In genomic region chr11:98298484-98299205, GRCm38 (mm10) we compare ENCODE assay signal across 11 mouse cellular contexts. TPM values are rescaled to one million over a fixed set of nuclear protein-coding genes. Genes with fewer than 3 reads are reported as not detected.
DNase-seq lines count a peak whose midpoint lies in the region; TF ChIP-seq lines count a peak whose summit lies in the region.
"Had no signal": no experiment of that assay in that cellular context is flagged by ENCODE, and none has a peak within 500 bp of the region (broad histone marks: within the 10 kb centered on the region; RNA-seq: fewer than 3 reads in every experiment).

No protein-coding gene starts in this region.

- DNase-seq in layer of hippocampus, adult 2 months (ENCODE audit: low spot score in 2 of 2), result no peak
- no peak for DNase-seq in layer of hippocampus, adult 9-10 months (ENCODE audit: low spot score)
- peak; percentile 29 for DNase-seq in embryo, embryonic 9.5 days (ENCODE audit: extremely low spot score)
- peak; percentile 28 to 46 for DNase-seq in heart, postnatal 36 days
- peak; percentile 57 for DNase-seq in lung, postnatal 14 days
- no peak for DNase-seq in right cerebral cortex, postnatal 4 days
- DNase-seq in cerebellum, adult 2 months, result no peak
- DNase-seq in frontal cortex, postnatal 14 days (ENCODE audit: low spot score in 2 of 2), result no peak

- peaks cover 16% of the 10 kb centered on the region for H3K4me1 ChIP-seq in cerebellum, adult 2 months (ENCODE audit: control insufficient read depth, insufficient read depth, low read length)

- no peaks in the 10 kb centered on the region; the same call in 1 of the 2 replicates for H3K27me3 ChIP-seq in cerebellum, adult 2 months (ENCODE audit: control insufficient read depth, insufficient read depth, low read length)

- WGBS in cerebellum, adult 2 months, result 57% methylated on average over 10 of the region's 10 CpGs

- intact Hi-C loops in heart, postnatal 36 days (cut with DNase I), result no loop called here

- H3K4me3 ChIP-seq in layer of hippocampus, adult 2 months, result no peak overlapping the region
- H3K4me3 ChIP-seq in cerebellum, adult 2 months (replicated peaks; ENCODE audit: insufficient read depth, low read depth, low read length), result no peak overlapping the region

- TF ChIP-seq CTCF in layer of hippocampus, adult 2 months (conservative IDR thresholded peaks at IDR 0.05), result no peak
- TF ChIP-seq CTCF in cerebellum, adult 2 months (IDR thresholded peaks at IDR 0.05; ENCODE audit: borderline replicate concordance, insufficient read depth, low read depth, low read length), result no peak

- peak overlapping the region; percentile 99 for H3K27ac ChIP-seq in layer of hippocampus, adult 2 months
- no peak overlapping the region for H3K27ac ChIP-seq in cerebellum, adult 2 months (ENCODE audit: insufficient read depth, low read length)

- no peak for TF ChIP-seq POLR2A in cerebellum, adult 2 months (IDR thresholded peaks at IDR 0.05; ENCODE audit: borderline replicate concordance, insufficient read depth, low read length)

RNA-seq across cellular contexts. Expression of gene Neurod2, which starts 30.8 kb away (rescaled TPM):
- 100 to 1,000 TPM; 163 to 165 TPM for total RNA-seq in layer of hippocampus, adult 2 months (2021)
- not detected for total RNA-seq in heart, postnatal 36 days (2021)
- 57.4 and 68.4 TPM in 2 replicates for polyA plus RNA-seq in cerebellum, adult 2 months (2012; rRNA removed)
- total RNA-seq: hematopoietic stem cell, adult 5-6 weeks; megakaryocyte progenitor cell, adult 5-6 weeks had no signal
- polyA plus RNA-seq: Patski had no signal

RNA-seq across cellular contexts. Expression of gene Ppp1r1b, which starts 49.6 kb away (rescaled TPM):
- 10 to 100 TPM; 55.9 to 56.2 TPM for total RNA-seq in layer of hippocampus, adult 2 months (2021)
- 1 to 10 TPM; 4.6 to 7.0 TPM for total RNA-seq in heart, postnatal 36 days (2021)
- polyA plus RNA-seq in cerebellum, adult 2 months (2012; rRNA removed), result 150 and 173 TPM in 2 replicates
- total RNA-seq: megakaryocyte progenitor cell, adult 5-6 weeks had no signal

RNA-seq across cellular contexts. Expression of gene Stard3, which starts 59.5 kb away (rescaled TPM):
- 10 to 100 TPM; 32.9 to 35.5 TPM for total RNA-seq in layer of hippocampus, adult 2 months (2021)
- total RNA-seq in heart, postnatal 36 days (2021), result 10 to 100 TPM; 21.5 to 26.8 TPM
- polyA plus RNA-seq in cerebellum, adult 2 months (2012; rRNA removed), result 53.5 and 56.1 TPM in 2 replicates

Comparison
In these comparisons a context has a peak if more than half of its experiments do, and no peak if none do; other contexts are left out.
1. DNase-seq: peak in embryo, embryonic 9.5 days (single experiment), heart, postnatal 36 days (2 of 2) and lung, postnatal 14 days (single experiment); none in layer of hippocampus, adult 2 months (0 of 2), layer of hippocampus, adult 9-10 months (single experiment), right cerebral cortex, postnatal 4 days (single experiment), cerebellum, adult 2 months (0 of 2) and frontal cortex, postnatal 14 days (0 of 2).
2. RNA of gene Neurod2, which starts 30.8 kb away (total RNA-seq): 163 to 165 TPM in layer of hippocampus, adult 2 months; not detected in heart, postnatal 36 days; every median in the first group is over 100 times any median in the second.
3. RNA of gene Ppp1r1b, which starts 49.6 kb away (total RNA-seq): 55.9 to 56.2 TPM in layer of hippocampus, adult 2 months; 4.6 to 7.0 TPM in heart, postnatal 36 days; every median in the first group is over 4 times any median in the second.